Mouse (Mus musculus): Measurements from ENCODE around the gene Mier1. TPM values are rescaled to one million over a fixed set of nuclear protein-coding genes. Genes with fewer than 3 reads are reported as not detected.

Mier1 gene
- polyA plus RNA-seq (2015; fragmentation: Illumina TruSeq; extraction: RNeasy Lipid Tissue Mini Kit (QIAGEN cat#74804); ENCODE audit: insufficient read depth, low read depth, low replicate concordance), result 7.6 TPM

GRCm38 (mm10) chr4:103114184-103115111 is at the start of gene Mier1, which contains the start of gene Wdr78:
Gene Mier1 (plus strand): TSS chr4:103114390.
Gene Wdr78 (minus strand): TSS chr4:103114555.

Other genes starting within 250 kb of the Mier1 start
- gene Tctex1d1, start 135.8 kb upstream of the Mier1 start, polyA plus RNA-seq (2015; fragmentation: Illumina TruSeq; extraction: RNeasy Lipid Tissue Mini Kit (QIAGEN cat#74804); ENCODE audit: insufficient read depth, low read depth, low replicate concordance), result not detected
- not detected for gene Insl5, start 87.5 kb upstream of the Mier1 start, polyA plus RNA-seq (2015; fragmentation: Illumina TruSeq; extraction: RNeasy Lipid Tissue Mini Kit (QIAGEN cat#74804); ENCODE audit: insufficient read depth, low read depth, low replicate concordance)
- gene Wdr78, start 165 bp downstream of the Mier1 start, polyA plus RNA-seq (2015; fragmentation: Illumina TruSeq; extraction: RNeasy Lipid Tissue Mini Kit (QIAGEN cat#74804); ENCODE audit: insufficient read depth, low read depth, low replicate concordance), result 0.98 TPM
- 4.6 TPM for gene Slc35d1, start 100.8 kb downstream of the Mier1 start, polyA plus RNA-seq (2015; fragmentation: Illumina TruSeq; extraction: RNeasy Lipid Tissue Mini Kit (QIAGEN cat#74804); ENCODE audit: insufficient read depth, low read depth, low replicate concordance)
- not detected for gene 4921539E11Rik, start 176.5 kb downstream of the Mier1 start, polyA plus RNA-seq (2015; fragmentation: Illumina TruSeq; extraction: RNeasy Lipid Tissue Mini Kit (QIAGEN cat#74804); ENCODE audit: insufficient read depth, low read depth, low replicate concordance)
- gene Oma1, start 199.4 kb downstream of the Mier1 start, polyA plus RNA-seq (2015; fragmentation: Illumina TruSeq; extraction: RNeasy Lipid Tissue Mini Kit (QIAGEN cat#74804); ENCODE audit: insufficient read depth, low read depth, low replicate concordance), result 3.1 TPM